ENCODE assay signal across 10 mouse cellular contexts in genomic region chr1:63367697-63368376, GRCm38 (mm10).
A peak's percentile ranks its signal among the peaks of the same experiment; 100 is the strongest.
DNase-seq lines count a peak whose midpoint lies in the region; ATAC-seq and TF ChIP-seq lines count a peak whose summit lies in the region.
"Had no signal": no experiment of that assay in that cellular context is flagged by ENCODE, and none has a peak within 500 bp of the region (broad histone marks: within the 10 kb centered on the region; RNA-seq: fewer than 3 reads in every experiment).

No protein-coding gene starts in this region.

- TF ChIP-seq EP300 in heart, adult 2 months (IDR thresholded peaks at IDR 0.05; ENCODE audit: insufficient read depth, low read depth, low read length) = no peak

- 19% methylated on average over 5 of the region's 5 CpGs for WGBS in kidney, embryonic 14.5 days
- WGBS in hindbrain, embryonic 12.5 days = 26% methylated on average over 5 of the region's 5 CpGs
- 8% methylated on average over 5 of the region's 5 CpGs for WGBS in limb, embryonic 11.5 days
- 76% methylated on average over 5 of the region's 5 CpGs for WGBS in heart, adult 2 months

- H3K79me2 ChIP-seq in heart, adult 2 months (replicated peaks; ENCODE audit: control insufficient read depth, insufficient read depth, low read length) = no peaks in the 10 kb centered on the region

- no peak overlapping the region for H3K4me3 ChIP-seq in kidney, embryonic 14.5 days (ENCODE audit: low read length)
- H3K4me3 ChIP-seq in hindbrain, embryonic 12.5 days = no peak overlapping the region
- no peak overlapping the region for H3K4me3 ChIP-seq in limb, embryonic 11.5 days (ENCODE audit: low read depth, low read length)
- H3K4me3 ChIP-seq in heart, adult 2 months = no peak overlapping the region
- H3K4me3 ChIP-seq: lung, embryonic 15.5 days; stomach, embryonic 15.5 days had no signal

- DNase-seq in kidney, adult 18-20 months = no peak
- DNase-seq in limb, embryonic 11.5 days (ENCODE audit: low spot score) = peak; percentile 48
- DNase-seq in right cerebral cortex, postnatal 25 days = peak; percentile 20
- DNase-seq in urinary bladder, postnatal 36 days (ENCODE audit: low spot score in 2 of 2) = no peak
- DNase-seq in heart, adult 2 months = no peak
- DNase-seq in gastrocnemius, postnatal 36 days = no peak

- H3K9me3 ChIP-seq in kidney, embryonic 14.5 days (ENCODE audit: control insufficient read depth, low read length) = no peaks in the 10 kb centered on the region
- no peaks in the 10 kb centered on the region for H3K9me3 ChIP-seq in hindbrain, embryonic 12.5 days (replicated peaks)
- no peaks in the 10 kb centered on the region for H3K9me3 ChIP-seq in limb, embryonic 11.5 days (ENCODE audit: control insufficient read depth, low read length)
- H3K9me3 ChIP-seq: lung, embryonic 15.5 days; stomach, embryonic 15.5 days had no signal

- no peak for TF ChIP-seq CTCF in heart, adult 2 months (IDR thresholded peaks at IDR 0.05)

- no peaks in the 10 kb centered on the region for H3K27me3 ChIP-seq in kidney, embryonic 14.5 days (ENCODE audit: control insufficient read depth, insufficient read depth, low read length)
- no peaks in the 10 kb centered on the region for H3K27me3 ChIP-seq in hindbrain, embryonic 12.5 days
- H3K27me3 ChIP-seq in limb, embryonic 11.5 days (ENCODE audit: control insufficient read depth, insufficient read depth, low read length) = no peaks in the 10 kb centered on the region
- H3K27me3 ChIP-seq in heart, adult 2 months (ENCODE audit: control insufficient read depth, insufficient read depth, low read length) = no peaks in the 10 kb centered on the region
- H3K27me3 ChIP-seq: lung, embryonic 15.5 days; stomach, embryonic 15.5 days had no signal

- peak; percentile 66; the same call in 1 of the 2 replicates for ATAC-seq in kidney, embryonic 14.5 days (ENCODE audit: low FRiP score, low TSS enrichment)
- ATAC-seq in hindbrain, embryonic 12.5 days (ENCODE audit: low FRiP score) = peak; percentile 93
- ATAC-seq in limb, embryonic 11.5 days (ENCODE audit: insufficient number of reproducible peaks, low FRiP score, low TSS enrichment, low read depth) = 0 out of 2 replicates have a peak, but pooled peaks have one; percentile 51

- H3K9ac ChIP-seq in kidney, embryonic 14.5 days (ENCODE audit: low read depth, low read length) = no peak overlapping the region
- H3K9ac ChIP-seq in hindbrain, embryonic 12.5 days = no peak overlapping the region
- no peak overlapping the region for H3K9ac ChIP-seq in limb, embryonic 11.5 days (ENCODE audit: low read length)
- no peak overlapping the region for H3K9ac ChIP-seq in heart, adult 2 months (ENCODE audit: low read depth, low read length)
- H3K9ac ChIP-seq: lung, embryonic 15.5 days; stomach, embryonic 15.5 days had no signal

- TF ChIP-seq POLR2A in heart, adult 2 months (IDR thresholded peaks at IDR 0.05; ENCODE audit: insufficient read depth, low read depth, low read length) = no peak

- H3K36me3 ChIP-seq in kidney, embryonic 14.5 days (ENCODE audit: control insufficient read depth, insufficient read depth, low read length) = no peaks in the 10 kb centered on the region
- H3K36me3 ChIP-seq in hindbrain, embryonic 12.5 days = no peaks in the 10 kb centered on the region
- H3K36me3 ChIP-seq in limb, embryonic 11.5 days (ENCODE audit: control insufficient read depth, insufficient read depth, low read length) = no peaks in the 10 kb centered on the region
- peaks cover 2% of the 10 kb centered on the region for H3K36me3 ChIP-seq in heart, adult 2 months (ENCODE audit: control insufficient read depth, insufficient read depth, low read length)
- H3K36me3 ChIP-seq: lung, embryonic 15.5 days; stomach, embryonic 15.5 days had no signal

- H3K4me1 ChIP-seq in kidney, embryonic 14.5 days (ENCODE audit: control insufficient read depth, insufficient read depth, low read length) = no peaks in the 10 kb centered on the region
- peaks cover 8% of the 10 kb centered on the region for H3K4me1 ChIP-seq in hindbrain, embryonic 12.5 days
- H3K4me1 ChIP-seq in limb, embryonic 11.5 days (ENCODE audit: control insufficient read depth, insufficient read depth, low read length) = no peaks in the 10 kb centered on the region
- H3K4me1 ChIP-seq in heart, adult 2 months (ENCODE audit: control insufficient read depth, insufficient read depth, low read length) = no peaks in the 10 kb centered on the region; the same call in 1 of the 2 replicates
- H3K4me1 ChIP-seq: lung, embryonic 15.5 days; stomach, embryonic 15.5 days had no signal

- intact Hi-C loops in heart, adult 2 months (cut with DNase I) = no loop called here
- intact Hi-C loops in gastrocnemius, postnatal 36 days (cut with DNase I) = no loop called here

- no peak overlapping the region for H3K27ac ChIP-seq in kidney, embryonic 14.5 days (ENCODE audit: low read depth, low read length)
- peak overlapping the region; percentile 62 for H3K27ac ChIP-seq in hindbrain, embryonic 12.5 days
- no peak overlapping the region for H3K27ac ChIP-seq in limb, embryonic 11.5 days (replicated peaks; ENCODE audit: low read depth, low read length)
- H3K27ac ChIP-seq in heart, adult 2 months = no peak overlapping the region
- H3K27ac ChIP-seq: lung, embryonic 15.5 days; stomach, embryonic 15.5 days had no signal

- no peak overlapping the region for H3K4me2 ChIP-seq in kidney, embryonic 14.5 days (replicated peaks; ENCODE audit: low read depth, low read length)
- H3K4me2 ChIP-seq in hindbrain, embryonic 12.5 days (replicated peaks) = 0 out of 2 replicates have a peak overlapping the region, but pooled peaks have one; percentile 22
- no peak overlapping the region for H3K4me2 ChIP-seq in limb, embryonic 11.5 days (ENCODE audit: low read depth, severe bottlenecking)
- H3K4me2 ChIP-seq: lung, embryonic 15.5 days; stomach, embryonic 15.5 days had no signal

Comparison
In these comparisons a context has a peak if more than half of its experiments do, and no peak if none do; other contexts are left out.
1. DNase-seq: peak in limb, embryonic 11.5 days (single experiment) and right cerebral cortex, postnatal 25 days (single experiment); none in kidney, adult 18-20 months (single experiment), urinary bladder, postnatal 36 days (0 of 2), heart, adult 2 months (0 of 2) and gastrocnemius, postnatal 36 days (0 of 2).
2. Peak in every context shown above with its lines, with median percentiles within 50 percentile points of each other: ATAC-seq.